Mouse (Mus musculus): ENCODE data around the gene Surf1.
A peak's percentile ranks its signal among the peaks of the same experiment; 100 is the strongest.
"Not testable (repeated sequence)": the region's sequence is repeated elsewhere in the genome, so short reads cannot be mapped to it uniquely, and the experiment has no call there.

Gene Surf1

DNA sequence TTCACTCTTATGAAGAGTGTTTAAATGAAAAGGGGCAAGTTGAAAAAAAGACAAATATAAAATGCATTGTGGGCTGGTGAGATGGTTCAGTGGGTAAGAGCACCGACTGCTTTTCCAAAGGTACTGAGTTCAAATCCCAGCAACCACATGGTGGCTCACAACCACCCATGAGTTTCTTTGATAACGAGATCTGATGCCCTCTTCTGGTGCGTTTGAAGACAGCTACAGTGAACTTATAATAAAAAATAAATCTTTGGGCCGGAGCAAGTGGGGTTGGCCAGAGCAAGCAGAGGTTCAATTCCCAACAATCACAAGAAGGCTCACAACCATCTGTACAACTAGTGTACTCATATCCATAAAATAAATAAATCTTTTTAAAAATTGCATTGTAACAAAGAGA lies 20.4 kb downstream of the Surf1 start:
- Histone ChIP-seq H3K4me1 (replicated peaks; ENCODE audit: low read depth, low read length) (peaks cover 40% of the 10 kb centered on the region), H3K27me3 (ENCODE audit: insufficient read depth, low read length) (no peaks in the 10 kb centered on the region), H3K9me3 (ENCODE audit: low read length) (peaks cover 43% of the 10 kb centered on the region), H3K36me3 (ENCODE audit: insufficient read depth, low read length) (peaks cover 99% of the 10 kb centered on the region), H3K4me3 (replicated peaks; ENCODE audit: low read length) (no peak overlapping the region)
- TF ChIP-seq CTCF (conservative IDR thresholded peaks at IDR 0.05; ENCODE audit: low read length) (no peak), NANOG (IDR thresholded peaks at IDR 0.05; ENCODE audit: borderline replicate concordance, low read length) (no peak), POU5F1 (IDR thresholded peaks at IDR 0.05; ENCODE audit: borderline replicate concordance, low read length) (no peak)

DNA sequence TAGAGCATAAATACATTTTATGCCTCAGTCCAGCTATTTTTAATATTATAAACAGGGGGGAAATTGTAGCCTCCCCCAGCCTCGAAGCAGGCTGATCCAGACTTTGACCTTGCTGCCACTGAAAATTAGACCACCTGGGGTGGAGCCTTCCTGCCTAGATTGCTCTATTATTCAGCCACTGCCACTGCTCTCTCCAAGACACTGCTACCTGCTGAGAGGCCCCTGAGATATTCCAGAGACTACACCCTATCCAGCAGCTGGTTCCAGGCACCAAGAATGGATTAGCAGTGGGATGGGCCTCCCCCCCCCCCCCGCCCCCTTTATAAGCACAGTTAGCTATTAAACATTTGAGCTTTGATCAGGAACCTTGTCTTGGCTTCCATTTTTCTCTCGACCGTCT lies 30.2 kb downstream of the Surf1 start:
- not testable (repeated sequence) for H3K4me1 ChIP-seq (replicated peaks; ENCODE audit: low read depth, low read length); H3K27me3 ChIP-seq (ENCODE audit: insufficient read depth, low read length); H3K4me3 ChIP-seq (replicated peaks; ENCODE audit: low read length)
- Histone ChIP-seq H3K36me3 (ENCODE audit: insufficient read depth, low read length) (peaks cover 53% of the 10 kb centered on the region), H3K9me3 (ENCODE audit: low read length) (peaks cover 95% of the 10 kb centered on the region)
- peak; percentile 17; the same call in 1 of the 2 replicates for TF ChIP-seq NANOG (IDR thresholded peaks at IDR 0.05; ENCODE audit: borderline replicate concordance, low read length)

DNA sequence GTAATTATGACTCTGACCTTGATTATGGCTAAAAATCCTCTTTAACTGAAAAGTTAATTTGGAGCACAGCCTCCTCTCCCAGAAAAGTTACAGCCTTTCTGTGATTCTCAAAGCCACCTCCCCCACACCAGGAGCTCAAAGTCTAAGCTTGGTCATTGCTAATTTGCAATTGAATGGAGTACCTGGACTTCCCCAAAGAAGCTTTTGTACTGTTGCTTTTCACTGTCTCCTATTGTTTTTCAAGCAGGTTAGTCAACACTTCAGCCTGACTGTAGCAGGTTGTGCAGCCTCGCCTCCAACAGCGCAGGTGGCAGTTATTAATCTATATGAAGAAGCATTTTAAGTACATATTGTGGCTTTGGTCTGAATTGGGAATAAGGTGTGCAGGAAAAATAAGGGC lies 30.8 kb downstream of the Surf1 start:
- H3K4me3 ChIP-seq (replicated peaks; ENCODE audit: low read length); H3K27me3 ChIP-seq (ENCODE audit: insufficient read depth, low read length); H3K4me1 ChIP-seq (replicated peaks; ENCODE audit: low read depth, low read length): not testable (repeated sequence)
- Histone ChIP-seq H3K9me3 (ENCODE audit: low read length) (peaks cover 95% of the 10 kb centered on the region), H3K36me3 (ENCODE audit: insufficient read depth, low read length) (peaks cover 47% of the 10 kb centered on the region)

DNA sequence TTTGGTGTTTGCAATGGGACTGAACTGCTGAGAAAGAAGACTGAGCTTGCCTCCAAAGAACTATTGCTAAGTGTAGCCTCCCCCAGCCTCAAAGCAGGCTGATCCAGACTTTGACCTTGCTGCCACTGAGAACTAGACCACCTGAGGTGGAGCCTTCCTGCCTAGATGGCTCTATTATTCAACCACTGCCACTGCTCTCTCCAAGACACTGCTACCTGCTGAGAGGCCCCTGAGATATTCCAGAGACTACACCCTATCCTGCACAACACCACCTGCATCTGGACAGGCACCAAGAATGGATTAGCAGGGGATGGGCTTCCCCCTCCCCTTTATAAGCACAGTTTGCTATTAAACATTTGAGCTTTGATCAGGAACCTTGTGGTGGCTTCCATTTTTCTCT lies 37.8 kb downstream of the Surf1 start:
- Histone ChIP-seq H3K36me3 (ENCODE audit: insufficient read depth, low read length) (0 out of 2 replicates have a peak, but pooled peaks cover 7% of the 10 kb centered on the region), H3K4me1 (replicated peaks; ENCODE audit: low read depth, low read length) (no peaks in the 10 kb centered on the region), H3K9me3 (ENCODE audit: low read length) (peaks cover 66% of the 10 kb centered on the region), H3K27me3 (ENCODE audit: insufficient read depth, low read length) (no peaks in the 10 kb centered on the region), H3K4me3 (replicated peaks; ENCODE audit: low read length) (no peak overlapping the region)
- no peak for TF ChIP-seq POU5F1 (IDR thresholded peaks at IDR 0.05; ENCODE audit: borderline replicate concordance, low read length)
- no peak for TF ChIP-seq NANOG (IDR thresholded peaks at IDR 0.05; ENCODE audit: borderline replicate concordance, low read length)
- no peak for TF ChIP-seq CTCF (conservative IDR thresholded peaks at IDR 0.05; ENCODE audit: low read length)

DNA sequence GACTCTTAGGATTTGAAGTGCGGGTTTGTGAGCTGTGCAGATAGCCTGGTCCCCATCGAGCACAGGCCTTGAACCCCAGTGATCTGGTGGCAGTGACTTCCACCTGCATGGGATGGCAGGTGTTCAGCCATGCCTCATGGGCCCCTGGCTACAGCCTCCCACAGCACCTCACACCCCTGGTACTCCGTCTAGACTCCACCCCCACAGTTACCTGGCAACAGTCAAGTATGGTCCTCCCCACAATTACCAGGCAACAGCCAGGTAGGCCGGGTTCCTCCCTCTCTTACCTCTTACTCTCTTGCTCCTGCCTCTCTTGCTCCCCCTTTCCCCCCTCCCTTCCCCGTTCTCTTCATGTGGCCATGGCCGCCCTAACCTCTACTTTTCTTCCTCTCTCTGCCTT lies 45.7 kb downstream of the Surf1 start:
- no peaks in the 10 kb centered on the region for H3K36me3 ChIP-seq (ENCODE audit: insufficient read depth, low read length)

DNA sequence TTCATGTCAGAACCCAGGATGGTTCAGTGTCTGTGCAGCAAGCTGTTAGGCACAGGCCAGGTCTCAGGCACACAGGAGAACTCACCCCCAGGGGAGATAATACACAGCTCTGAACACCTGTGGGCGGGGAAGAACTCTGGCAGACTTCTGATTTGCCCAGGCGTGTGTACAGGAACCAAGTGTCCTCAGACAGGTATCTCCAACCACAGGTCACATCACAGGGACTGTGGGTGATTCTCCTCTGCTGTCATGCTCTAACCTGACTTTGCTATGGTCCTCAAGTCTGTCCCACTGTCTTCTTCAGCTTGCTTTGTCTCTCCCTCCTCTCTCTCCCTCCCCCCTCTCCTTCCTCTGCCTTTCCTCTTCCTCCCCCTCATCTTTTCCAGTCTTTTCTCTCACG lies 51.5 kb downstream of the Surf1 start, which contains the start of gene Abo:
TSS of gene Abo (minus strand) at position 101 of the 400 bp plus-strand sequence.
- no peaks in the 10 kb centered on the region for H3K9me3 ChIP-seq (ENCODE audit: low read length)
- H3K27me3 ChIP-seq (ENCODE audit: insufficient read depth, low read length): peaks cover 8% of the 10 kb centered on the region
- TF ChIP-seq CTCF (conservative IDR thresholded peaks at IDR 0.05; ENCODE audit: low read length): no peak
- no peak for TF ChIP-seq POU5F1 (IDR thresholded peaks at IDR 0.05; ENCODE audit: borderline replicate concordance, low read length)
- TF ChIP-seq NANOG (IDR thresholded peaks at IDR 0.05; ENCODE audit: borderline replicate concordance, low read length): no peak
- no peak within 1 kb of the TSS for H3K4me3 ChIP-seq (replicated peaks; ENCODE audit: low read length)
- no peaks in the 10 kb centered on the region for H3K36me3 ChIP-seq (ENCODE audit: insufficient read depth, low read length)
- H3K4me1 ChIP-seq (replicated peaks; ENCODE audit: low read depth, low read length): peaks cover 17% of the 10 kb centered on the region

More for the DNA sequence above, 45.7 kb downstream of the Surf1 start:
- Histone ChIP-seq H3K4me1 (replicated peaks; ENCODE audit: low read depth, low read length) (peaks cover 6% of the 10 kb centered on the region; the same call in 1 of the 2 replicates), H3K27me3 (ENCODE audit: insufficient read depth, low read length) (peaks cover 17% of the 10 kb centered on the region), H3K9me3 (ENCODE audit: low read length) (no peaks in the 10 kb centered on the region), H3K4me3 (replicated peaks; ENCODE audit: low read length) (peak overlapping the region; percentile 68)
- TF ChIP-seq POU5F1 (IDR thresholded peaks at IDR 0.05; ENCODE audit: borderline replicate concordance, low read length) (no peak), CTCF (conservative IDR thresholded peaks at IDR 0.05; ENCODE audit: low read length) (no peak), NANOG (IDR thresholded peaks at IDR 0.05; ENCODE audit: borderline replicate concordance, low read length) (no peak)

Measured in E14TG2a.4 (cell line).